Mouse (Mus musculus) cerebellum, adult 11-12 months (tissue): ENCODE measurements around the gene Rasgrp4.

Experiments
- DNase-seq: peaks from one replicate; pipeline ENCODE4 v3.0.0; 2022

Gene Rasgrp4

DNA sequence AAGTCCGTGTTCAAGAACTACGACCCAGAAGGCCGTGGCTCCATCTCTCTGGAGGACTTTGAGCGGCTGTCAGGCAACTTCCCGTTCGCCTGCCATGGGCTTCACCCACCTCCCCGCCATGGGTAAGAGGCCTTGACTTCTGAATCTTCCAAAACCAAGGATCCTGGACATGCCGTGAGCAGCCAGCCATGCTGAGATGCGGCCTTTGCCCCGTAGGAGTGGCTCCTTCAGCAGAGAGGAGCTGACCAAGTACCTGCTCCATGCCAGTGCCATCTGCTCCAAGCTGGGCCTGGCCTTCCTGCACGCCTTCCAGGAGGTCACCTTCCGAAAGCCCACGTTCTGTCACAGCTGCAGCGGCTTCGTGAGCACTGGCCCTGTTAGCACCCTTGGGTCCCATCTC is 14.1 kb downstream of the Rasgrp4 start:
- no peak for DNase-seq

DNA sequence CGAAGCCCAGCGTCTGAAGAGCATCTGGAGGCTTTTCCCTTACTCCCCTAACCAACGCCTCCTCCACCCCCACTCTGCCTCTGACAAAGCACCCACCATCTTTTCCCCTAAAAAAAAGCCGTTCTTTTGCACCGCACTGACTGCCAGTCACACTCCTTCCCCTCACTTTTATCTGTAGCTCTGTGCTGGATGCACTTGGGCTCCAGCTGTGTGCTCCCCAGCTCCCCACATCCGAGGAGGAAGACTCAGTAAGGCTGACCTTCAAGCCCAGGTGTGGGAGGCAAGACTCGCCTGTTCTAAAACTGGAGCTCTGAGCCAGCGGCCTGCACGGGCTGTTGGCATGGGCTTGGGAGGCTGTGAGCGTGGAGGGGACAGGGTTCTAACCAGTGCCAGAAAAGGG is 16.8 kb downstream of the Rasgrp4 start:
- DNase-seq, result no peak

DNA sequence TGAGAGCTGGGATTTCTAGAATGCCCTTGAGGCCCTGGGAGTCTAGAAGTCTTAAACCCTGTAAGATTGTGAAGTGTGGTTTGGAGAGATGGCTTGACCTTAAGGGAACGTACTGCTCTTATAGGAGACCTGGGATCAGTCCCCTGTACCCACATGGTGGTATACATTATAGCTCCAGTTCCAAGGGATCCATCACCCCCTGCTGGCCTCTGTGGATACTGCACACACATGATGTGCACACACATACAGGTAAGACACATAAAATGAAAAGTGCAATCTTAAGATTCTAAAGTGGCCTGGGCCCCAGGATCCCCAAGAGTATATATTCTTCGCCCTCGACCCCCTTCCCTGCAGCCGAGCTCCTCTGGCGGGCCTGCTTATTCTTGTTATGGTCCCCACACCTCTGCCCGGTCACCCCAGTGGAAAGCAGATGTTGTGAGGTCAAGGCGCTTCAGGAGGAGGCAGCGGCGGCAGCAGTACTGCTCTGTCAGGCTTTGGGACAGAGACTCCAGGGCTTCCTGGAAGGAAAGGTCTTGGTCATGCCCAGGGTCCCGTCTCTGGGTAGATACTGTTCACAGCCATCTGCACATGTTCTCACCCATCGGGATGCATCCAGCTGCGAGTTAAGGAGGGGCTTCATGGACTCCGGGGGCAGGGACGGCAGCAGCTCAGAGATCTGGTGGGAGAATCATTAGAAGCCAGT is 19.5 kb downstream of the Rasgrp4 start:
- DNase-seq, result peak; percentile 49

- peak; percentile 93 for DNase-seq
These were observed 20.7 kb downstream of the Rasgrp4 start for GRCm38 (mm10) chr7:29155196-29155837.

- DNase-seq, result peak; percentile 90
These were observed 21.5 kb downstream of the Rasgrp4 start, which contains the start of gene Fam98c for GRCm38 (mm10) chr7:29155838-29156782. Gene Fam98c (minus strand): TSS chr7:29156234.

DNA sequence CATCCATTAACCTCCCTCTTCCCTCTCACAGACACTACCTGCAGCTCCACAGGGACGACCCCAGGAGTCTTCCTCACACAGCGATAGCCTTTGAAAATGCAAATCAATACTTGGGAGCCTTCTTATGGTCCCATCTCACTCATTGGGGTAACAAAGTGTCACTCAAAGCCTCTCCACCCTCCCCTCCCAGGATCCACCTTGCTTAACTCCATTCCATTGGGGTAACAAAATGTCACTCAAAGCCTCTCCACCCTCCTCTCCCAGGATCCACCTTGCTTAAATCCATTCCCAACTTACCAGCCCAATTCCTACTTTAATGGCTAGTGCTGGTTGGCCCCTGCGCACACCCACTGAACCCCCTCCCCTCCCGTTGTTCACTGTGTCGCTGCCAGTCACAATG is 23.6 kb downstream of the Rasgrp4 start:
- DNase-seq, result peak; percentile 22

DNA sequence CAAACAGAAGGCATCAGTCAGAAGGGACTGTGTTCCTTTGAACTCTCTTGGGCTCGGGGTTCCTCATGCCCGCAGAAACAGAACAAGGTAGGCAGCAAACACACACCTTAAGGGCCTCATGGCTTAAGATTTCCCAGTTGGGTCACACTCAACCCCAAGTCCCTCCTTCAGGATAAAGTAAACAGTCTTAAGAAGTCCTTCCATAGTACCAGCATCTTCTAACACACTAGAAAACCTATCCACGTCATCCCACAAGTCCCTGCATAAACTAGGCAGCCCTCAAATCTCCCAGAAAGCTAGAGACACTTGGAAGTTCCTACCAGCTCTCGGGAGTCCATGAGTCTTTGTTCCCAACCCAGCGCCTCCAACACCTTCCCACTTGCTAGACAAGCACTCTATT is 27.6 kb downstream of the Rasgrp4 start:
- DNase-seq, result no peak

GRCm38 (mm10) chr7:29162750-29163525 is 28.3 kb downstream of the Rasgrp4 start:
- DNase-seq, result no peak

GRCm38 (mm10) chr7:29167656-29168055 is 33.0 kb downstream of the Rasgrp4 start:
- peak; percentile 48 for DNase-seq

- DNase-seq, result peak; percentile 51
These were observed 33.6 kb downstream of the Rasgrp4 start for GRCm38 (mm10) chr7:29168121-29168695.

GRCm38 (mm10) chr7:29168791-29169230 is 34.2 kb downstream of the Rasgrp4 start:
- peak; percentile 74 for DNase-seq

- peak; percentile 86 for DNase-seq
These were observed 34.8 kb downstream of the Rasgrp4 start for GRCm38 (mm10) chr7:29169231-29170065.

- peak; percentile 79 for DNase-seq
These were observed 35.6 kb downstream of the Rasgrp4 start, which contains the start of the genes Ggn and Spred3 for GRCm38 (mm10) chr7:29170066-29170754. Gene Ggn (plus strand): TSS chr7:29170210. Gene Spred3 (minus strand): TSS chr7:29170411.

GRCm38 (mm10) chr7:29170755-29171561 is 36.3 kb downstream of the Rasgrp4 start:
- DNase-seq, result peak; percentile 47

DNA sequence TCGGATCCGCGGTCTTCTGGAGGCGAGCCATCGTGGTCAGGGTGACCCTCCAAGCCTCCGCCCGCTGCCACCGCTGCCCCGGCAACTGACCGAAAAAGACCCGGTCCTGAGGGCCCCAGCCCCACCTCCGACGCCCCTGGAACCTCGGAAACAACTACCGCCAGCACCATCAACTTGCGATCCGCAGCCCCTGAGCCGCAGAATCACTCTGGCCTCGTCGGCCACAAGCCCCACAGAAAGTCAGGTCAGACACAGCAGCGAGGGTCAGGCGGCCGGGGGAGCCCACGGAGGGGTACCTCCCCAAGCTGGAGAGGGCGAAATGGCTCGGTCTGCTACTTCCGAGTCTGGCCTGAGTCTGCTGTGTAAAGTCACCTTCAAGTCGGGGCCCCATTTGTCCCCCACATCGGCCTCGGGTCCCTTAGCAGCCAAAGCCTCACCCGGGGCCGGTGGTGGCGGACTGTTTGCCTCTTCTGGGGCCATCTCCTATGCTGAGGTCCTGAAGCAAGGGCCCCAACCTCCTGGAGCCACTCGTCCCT is 37.0 kb downstream of the Rasgrp4 start:
- no peak for DNase-seq

DNA sequence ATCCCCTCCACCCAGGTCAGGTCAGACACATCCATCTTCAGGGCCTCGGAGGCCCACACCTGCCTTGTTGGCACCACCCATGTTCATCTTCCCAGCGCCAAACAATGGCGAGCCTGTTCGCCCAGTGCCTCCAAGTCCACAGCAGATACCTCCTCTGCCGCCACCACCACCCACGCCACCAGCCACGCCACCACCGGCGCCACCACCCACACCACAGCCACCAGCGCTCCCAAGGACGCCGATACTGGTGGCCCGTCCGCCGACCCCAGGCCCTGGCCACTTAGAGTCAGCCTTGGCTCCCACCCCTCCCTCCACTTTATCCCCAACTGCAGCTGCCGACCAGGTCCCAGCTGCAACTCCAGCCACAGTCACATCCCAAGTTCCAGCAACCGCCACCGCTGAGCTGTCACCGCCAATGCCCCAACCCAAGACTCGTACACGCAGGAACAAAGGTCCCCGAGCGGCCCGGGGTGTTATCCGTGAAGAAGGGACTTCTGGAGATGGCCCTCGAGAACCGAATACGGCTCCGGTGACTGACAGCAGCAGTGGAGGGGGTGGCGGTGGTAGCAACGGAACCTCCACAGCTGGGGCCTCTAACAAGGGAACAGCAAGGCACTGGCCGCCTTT is 37.9 kb downstream of the Rasgrp4 start:
- peak; percentile 38 for DNase-seq

- peak; percentile 28 for DNase-seq
These were observed 43.5 kb downstream of the Rasgrp4 start for GRCm38 (mm10) chr7:29178106-29178505.

GRCm38 (mm10) chr7:29179323-29179722 is 44.7 kb downstream of the Rasgrp4 start:
- peak; percentile 30 for DNase-seq
